Mouse (Mus musculus) R1 (cell line): ENCODE results near the gene Fam172a.
A peak's percentile ranks its signal among the peaks of the same experiment; 100 is the strongest.

Experiments
- DNase-seq: peaks from one replicate; pipeline ENCODE4 v3.0.0-alpha.2; 2018; ENCODE audit warnings: low read depth, low spot score

Fam172a gene

GRCm38 (mm10) chr13:77959493-77960272 lies 257.9 kb downstream of the Fam172a start:
- no peak for DNase-seq

DNA sequence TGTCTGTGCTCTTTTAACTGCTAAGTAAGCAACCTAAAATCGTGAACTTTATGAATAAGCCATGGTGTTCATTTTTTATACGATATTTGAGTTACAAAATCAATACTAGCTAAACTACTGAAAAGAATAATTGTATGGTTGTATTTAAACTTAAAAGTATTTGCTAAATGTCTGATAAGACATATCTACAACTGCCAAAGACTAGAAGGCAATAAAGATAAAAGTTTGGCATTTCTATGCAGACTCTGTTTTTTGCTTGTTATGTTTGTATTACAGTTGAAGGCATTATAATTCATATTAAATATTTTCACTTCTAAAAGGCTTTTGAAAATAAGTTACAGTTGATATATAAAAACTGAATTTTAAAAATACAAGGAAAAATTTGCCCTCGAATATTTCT lies 274.4 kb downstream of the Fam172a start:
- no peak for DNase-seq

DNA sequence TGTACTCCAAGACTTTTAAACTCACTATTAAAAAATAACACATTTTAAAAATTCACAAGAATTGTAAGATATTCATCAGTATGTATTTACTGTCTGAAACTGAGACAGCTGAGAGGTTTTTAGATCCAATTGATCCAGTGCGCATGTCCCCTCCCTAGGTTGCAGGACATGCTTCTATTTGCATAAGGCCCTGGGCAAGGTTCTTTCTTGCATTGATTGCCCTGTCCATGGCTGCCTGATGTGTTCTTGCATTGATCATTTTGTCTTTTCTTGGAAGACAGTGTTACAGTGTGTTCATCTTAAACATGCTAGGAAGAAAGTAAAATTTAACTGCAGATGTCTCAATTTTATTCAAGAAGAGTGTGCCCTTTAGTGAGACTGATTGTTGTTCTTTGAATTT lies 275.3 kb downstream of the Fam172a start:
- no peak for DNase-seq

GRCm38 (mm10) chr13:77982105-77982851 lies 280.4 kb downstream of the Fam172a start:
- DNase-seq: peak; percentile 17

GRCm38 (mm10) chr13:77982852-77983202 lies 281.0 kb downstream of the Fam172a start:
- DNase-seq: no peak

DNA sequence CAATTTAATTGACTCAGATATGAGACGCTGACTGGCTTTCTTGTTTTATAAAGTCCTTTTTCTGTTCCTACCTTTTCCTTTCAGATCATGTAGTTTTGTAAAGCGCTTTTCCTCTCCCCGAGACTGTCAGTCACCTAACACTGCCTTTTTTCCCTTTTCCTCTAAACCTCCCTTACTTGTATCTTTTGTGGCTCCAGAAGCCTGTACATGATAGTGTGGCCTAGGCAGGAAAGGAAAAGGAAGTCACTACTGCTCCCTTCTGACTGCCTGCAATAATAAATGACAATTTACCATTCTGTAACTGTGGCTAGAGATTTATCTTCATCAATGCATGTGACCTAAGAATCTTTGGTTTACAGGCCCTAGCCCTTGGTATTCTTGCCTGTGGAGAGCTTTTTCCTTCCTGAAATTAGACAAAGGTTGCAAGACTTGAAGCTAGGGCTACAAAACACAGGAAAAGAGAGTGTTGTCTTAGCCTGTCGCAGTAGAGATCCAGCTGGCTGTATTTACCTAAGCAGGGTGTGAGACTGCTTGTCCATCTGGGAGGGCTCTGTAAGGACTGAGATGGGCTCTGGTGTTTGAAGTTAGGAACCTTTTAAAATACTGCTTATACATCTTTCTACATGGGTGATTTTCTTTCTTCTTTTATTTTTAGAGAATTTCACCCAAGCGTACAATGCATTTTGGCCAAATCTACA lies 289.5 kb downstream of the Fam172a start:
- no peak for DNase-seq

DNA sequence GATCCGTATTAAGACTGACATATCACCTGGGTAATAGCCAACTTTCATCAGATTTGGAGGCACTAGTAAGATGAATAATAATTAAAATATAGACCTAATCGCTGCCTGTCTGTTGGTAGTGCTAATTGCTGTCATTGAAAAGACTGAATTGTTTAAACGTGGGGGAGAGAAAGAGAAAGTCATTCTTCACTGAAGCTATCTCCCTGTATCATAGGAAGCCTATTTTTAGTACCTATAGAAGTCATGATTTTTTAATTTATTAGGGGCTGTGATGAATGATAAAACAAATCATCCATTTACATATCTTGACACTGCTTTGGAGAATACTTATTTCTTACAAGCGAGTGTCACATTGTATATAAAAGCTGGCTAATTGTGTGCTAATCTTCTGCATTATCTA lies 302.8 kb downstream of the Fam172a start:
- DNase-seq: no peak

DNA sequence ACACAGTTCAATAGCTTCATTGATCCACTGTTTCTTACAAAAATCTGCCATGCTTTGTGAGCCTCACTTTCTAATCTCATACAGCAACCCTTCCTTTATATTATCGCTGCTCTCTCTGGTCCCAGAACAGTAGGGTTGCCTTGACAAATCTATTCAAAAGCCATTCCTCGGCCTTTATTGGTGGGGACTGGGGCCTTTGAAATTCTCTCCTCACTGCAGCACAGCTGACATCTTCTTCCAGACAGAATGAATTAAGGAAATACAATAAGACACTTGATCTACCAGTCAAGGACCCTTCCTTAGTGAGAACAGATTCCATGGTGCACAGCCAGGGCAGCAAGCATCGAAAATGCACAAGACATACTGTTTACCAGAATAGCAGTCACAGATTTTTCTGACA lies 303.5 kb downstream of the Fam172a start:
- DNase-seq: no peak

DNA sequence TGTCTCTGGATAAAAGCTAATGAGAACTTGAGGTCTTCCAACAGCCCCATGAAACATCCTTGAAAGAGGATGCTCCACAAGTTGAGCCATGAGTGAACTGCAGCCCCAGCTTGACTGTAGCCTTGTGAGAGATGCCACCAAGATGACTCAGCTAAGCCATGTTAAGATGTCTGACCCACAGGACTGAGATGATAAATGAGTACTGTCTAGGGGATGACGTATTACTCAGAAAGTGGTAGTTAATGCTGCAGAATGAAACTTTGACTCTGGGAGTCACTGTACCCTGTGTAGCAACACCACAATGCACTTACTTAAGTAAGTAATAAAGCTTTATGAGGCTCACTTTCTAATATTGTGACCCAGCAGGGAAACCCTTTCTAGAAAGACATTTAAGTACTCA lies 308.3 kb downstream of the Fam172a start:
- no peak for DNase-seq

DNA sequence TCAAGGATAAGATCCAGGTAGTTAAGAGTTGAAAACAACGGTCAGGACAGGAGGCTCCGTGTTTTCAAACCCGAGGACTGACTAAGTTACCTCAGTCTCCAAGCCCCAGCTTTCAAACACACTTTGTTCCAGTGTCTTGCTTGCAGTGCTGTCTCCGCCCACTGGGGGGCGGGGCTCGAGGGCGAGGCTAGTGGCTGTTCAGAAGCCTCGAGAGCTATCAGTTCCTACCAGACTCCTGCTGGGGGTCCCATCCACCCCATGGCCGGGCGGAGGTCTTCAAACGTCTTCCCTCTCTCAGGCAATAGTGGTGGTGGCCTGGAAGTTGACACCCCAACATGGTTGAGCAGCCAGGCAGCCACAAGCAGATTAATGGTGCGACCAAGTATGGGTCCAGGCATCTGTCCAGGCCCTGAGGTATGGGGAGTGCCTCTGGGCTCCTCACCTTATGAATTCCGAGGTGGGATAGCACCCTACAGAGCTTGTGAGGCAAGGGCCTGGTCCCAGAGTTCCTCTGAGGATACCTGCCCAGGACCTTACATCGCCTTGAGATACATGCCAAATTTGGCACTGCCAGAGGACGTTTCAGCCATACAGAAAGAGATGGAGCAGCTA lies 323.0 kb downstream of the Fam172a start, which contains the start of gene Pou5f2:
Gene Pou5f2 (plus strand): TSS at position 220 of the 612 bp plus-strand sequence.
- DNase-seq: peak; percentile 56

- DNase-seq: no peak
Observed at GRCm38 (mm10) chr13:78032821-78033220, 331.0 kb downstream of the Fam172a start.

DNA sequence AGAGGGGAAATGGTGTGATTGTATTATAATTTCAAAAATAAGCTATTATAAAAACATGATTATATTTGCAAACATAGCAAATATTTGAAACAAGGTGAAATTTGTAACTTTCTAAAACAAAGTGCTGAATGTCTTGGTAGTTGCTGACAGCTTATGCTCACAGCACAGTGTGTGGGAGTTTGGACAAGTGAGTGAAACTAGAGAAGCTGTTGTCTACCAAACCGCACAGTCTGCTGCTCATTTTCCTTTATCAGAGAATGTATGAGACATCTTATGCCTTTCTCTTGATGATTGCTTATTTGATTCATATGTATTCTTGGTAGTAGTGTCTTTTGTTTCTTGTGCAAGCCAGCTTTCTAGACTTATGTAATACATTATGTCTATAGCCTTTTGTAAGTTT lies 335.4 kb downstream of the Fam172a start:
- no peak for DNase-seq

- no peak for DNase-seq
Observed at GRCm38 (mm10) chr13:78043203-78043602, 341.4 kb downstream of the Fam172a start.

DNA sequence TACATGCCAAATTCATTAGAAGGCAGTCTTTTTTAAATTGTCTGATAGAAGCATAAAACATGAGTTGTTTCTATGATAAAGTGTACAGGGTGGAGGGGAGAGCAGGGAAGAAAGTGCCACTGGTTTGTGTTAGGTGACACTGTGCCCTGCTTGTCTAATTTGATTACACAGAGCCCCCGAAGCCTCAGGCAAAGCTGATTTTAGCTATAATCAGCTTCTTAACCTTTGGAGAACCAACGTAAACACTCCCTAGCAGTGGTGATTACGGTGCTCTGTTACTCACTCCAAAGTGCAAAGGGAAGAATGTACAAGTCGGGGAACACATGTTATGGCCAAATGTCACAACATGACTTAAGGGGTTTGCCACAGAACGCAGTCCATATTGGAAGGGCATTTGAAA lies 343.3 kb downstream of the Fam172a start:
- DNase-seq: no peak

- DNase-seq: no peak
Observed at GRCm38 (mm10) chr13:78087751-78088150, 385.9 kb downstream of the Fam172a start.

DNA sequence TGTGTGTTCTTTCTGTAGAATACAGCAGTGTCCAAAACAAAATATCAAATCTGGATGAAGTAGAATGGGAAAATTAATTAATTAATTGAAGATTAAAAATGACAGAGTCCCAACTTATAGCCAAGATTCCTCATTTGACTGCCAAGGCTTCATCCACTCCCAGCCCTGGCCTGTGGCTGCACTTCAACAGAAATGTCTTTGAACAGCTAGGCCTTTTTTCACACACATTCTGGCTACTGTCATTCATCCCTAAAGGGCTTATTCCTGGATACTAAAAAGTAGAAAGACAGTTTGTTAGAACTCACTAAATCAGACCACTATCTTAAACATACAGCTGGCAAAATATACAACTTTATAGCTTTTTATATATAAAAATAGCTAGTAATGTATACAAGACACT lies 388.9 kb downstream of the Fam172a start:
- no peak for DNase-seq

- DNase-seq: peak; percentile 8
Observed at GRCm38 (mm10) chr13:78091949-78092348, 390.1 kb downstream of the Fam172a start.

- DNase-seq: peak; percentile 63
Observed at GRCm38 (mm10) chr13:78094352-78094751, 392.5 kb downstream of the Fam172a start.

DNA sequence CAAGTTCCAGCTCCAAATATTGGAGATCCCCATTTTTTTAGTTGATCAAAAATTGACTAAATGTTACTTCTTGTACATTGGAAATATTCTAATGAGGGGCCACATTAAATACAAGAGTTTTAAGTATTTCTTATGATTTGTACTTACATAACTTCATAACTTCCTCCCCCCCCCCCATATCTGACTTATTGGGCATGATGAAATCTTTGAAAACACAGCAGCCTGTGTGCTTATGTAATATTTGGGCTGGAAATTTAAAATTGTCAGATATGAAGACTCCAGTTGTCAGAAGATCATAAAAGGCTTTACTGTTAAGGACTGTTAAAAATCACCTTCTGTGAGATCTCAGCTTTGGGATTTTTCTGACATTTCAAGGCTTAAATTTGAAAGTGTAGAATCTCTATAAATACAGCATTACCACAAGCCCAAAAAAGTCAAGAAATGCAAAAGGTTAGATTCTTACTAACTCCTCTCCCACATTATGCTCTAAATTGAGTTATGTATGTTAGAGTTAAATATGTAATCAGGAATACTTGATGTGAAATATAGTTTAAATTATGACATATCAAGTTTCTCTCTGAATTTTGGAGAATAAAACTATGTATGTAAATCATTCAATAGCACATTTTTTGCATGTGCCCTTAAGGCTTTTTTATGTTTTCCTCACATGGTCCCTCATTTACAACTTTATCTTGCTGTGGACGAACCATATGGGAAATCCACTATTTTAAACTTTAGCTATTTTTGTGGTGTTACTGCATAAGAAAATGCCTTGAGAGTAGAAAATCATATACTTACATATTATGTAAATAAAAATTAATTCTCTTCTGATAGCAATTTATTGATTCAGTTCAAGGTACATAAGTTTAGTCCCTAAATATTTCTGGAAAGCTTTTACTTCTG lies 393.5 kb downstream of the Fam172a start:
- no peak for DNase-seq

GRCm38 (mm10) chr13:78098858-78099445 lies 397.1 kb downstream of the Fam172a start:
- DNase-seq: no peak
